Mouse (Mus musculus) heart, embryonic 12.5 days (tissue): Measurements from ENCODE around the gene Ubtf. TPM values are rescaled to one million over a fixed set of nuclear protein-coding genes. Genes with fewer than 3 reads are reported as not detected.
"Not testable (repeated sequence)": the region's sequence is repeated elsewhere in the genome, so short reads cannot be mapped to it uniquely, and the experiment has no call there.

Experiments
- ATAC-seq: fragments of 200-750 bp; cut with Nextera tagmentation; 2 replicates; pipeline ENCODE4 v1.8.0; 2017; ENCODE audit warnings: moderate TSS enrichment, moderate library complexity; ENCODE audit not compliant: insufficient number of reproducible peaks, low FRiP score
- H3K27ac ChIP-seq: fragments of 300-500 bp; sonication (generic); 2 replicates; pipeline ENCODE4 v1.5.1; 2016; ENCODE audit warnings: mild to moderate bottlenecking, moderate library complexity; ENCODE audit not compliant: poor library complexity, severe bottlenecking
- H3K27me3 ChIP-seq: fragments of 300-500 bp; sonication (generic); replicated peaks from 2 replicates; pipeline ENCODE4 v1.6.1; 2016; ENCODE audit warnings: mild to moderate bottlenecking, moderate library complexity
- H3K36me3 ChIP-seq: fragments of 300-500 bp; sonication (generic); 2 replicates; pipeline ENCODE4 v1.6.1; 2016; ENCODE audit warnings: mild to moderate bottlenecking, moderate library complexity
- H3K4me1 ChIP-seq: fragments of 300-500 bp; sonication (generic); replicated peaks from 2 replicates; pipeline ENCODE4 v1.6.1; 2016; ENCODE audit warnings: mild to moderate bottlenecking
- H3K4me2 ChIP-seq: fragments of 300-500 bp; sonication (generic); 2 replicates; pipeline ENCODE4 v1.6.1; 2016; ENCODE audit warnings: mild to moderate bottlenecking, moderate library complexity
- H3K4me3 ChIP-seq: fragments of 300-500 bp; sonication (generic); 2 replicates; pipeline ENCODE4 v1.5.1; 2016; ENCODE audit warnings: mild to moderate bottlenecking
- H3K9ac ChIP-seq: fragments of 300-500 bp; sonication (generic); 2 replicates; pipeline ENCODE4 v1.6.1; 2016; ENCODE audit warnings: mild to moderate bottlenecking, moderate library complexity
- H3K9me3 ChIP-seq: fragments of 300-500 bp; sonication (generic); replicated peaks from 2 replicates; pipeline ENCODE4 v1.6.1; 2016; ENCODE audit warnings: mild to moderate bottlenecking, moderate library complexity
- WGBS: fragments of 180-500 bp; shearing (Covaris S2); methylation state at CpG from one replicate; pipeline ENCODE4 v1.1.7; 2016; 5-methylcytosine and 5-hydroxymethylcytosine counted together
- polyA plus RNA-seq: library from polyadenylated mRNA; unstranded; fragments of >200 nt; fragmentation: Nextera tagmentation; extraction: Ambion mirVana; gene quantifications from 2 replicates; pipeline ENCODE4 v1.2.1, GENCODE M21; 2016

Ubtf gene
- polyA plus RNA-seq, result 65.4 and 68.6 TPM in 2 replicates

- WGBS, result under 1% methylated on average over 25 of the region's 25 CpGs
- H3K4me1 ChIP-seq, result peaks cover 21% of the 10 kb centered on the region
- no peaks in the 10 kb centered on the region; the same call in 1 of the 2 replicates for H3K27me3 ChIP-seq
- H3K9me3 ChIP-seq, result no peaks in the 10 kb centered on the region
- peak within 1 kb of the TSS; percentile 98 for H3K9ac ChIP-seq
- ATAC-seq, result peak; percentile 6; the same call in 1 of the 2 replicates
- H3K27ac ChIP-seq, result peak within 1 kb of the TSS; percentile 99
- peaks cover 11% of the 10 kb centered on the region for H3K36me3 ChIP-seq
- peak within 1 kb of the TSS; percentile 91 for H3K4me3 ChIP-seq
- H3K4me2 ChIP-seq, result peak within 1 kb of the TSS; percentile 89
Observed at GRCm38 (mm10) chr11:102319410-102319792, at the start of gene Ubtf. Gene Ubtf, minus strand, starts transcription at chr11:102319742.

GRCm38 (mm10) chr11:102369263-102369662, 49.7 kb upstream of the Ubtf start:
- Histone ChIP-seq H3K4me3 (no peak overlapping the region), H3K27me3 (peaks cover 30% of the 10 kb centered on the region), H3K4me2 (no peak overlapping the region), H3K9me3 (no peaks in the 10 kb centered on the region), H3K4me1 (peaks cover 6% of the 10 kb centered on the region; the same call in 1 of the 2 replicates), H3K9ac (no peak overlapping the region), H3K36me3 (no peaks in the 10 kb centered on the region), H3K27ac (0 out of 2 replicates have a peak overlapping the region, but pooled peaks have one; percentile 8)
- 79% methylated on average over 4 of the region's 4 CpGs for WGBS
- ATAC-seq, result no peak

GRCm38 (mm10) chr11:102368347-102368746, 48.8 kb upstream of the Ubtf start:
- peaks cover 6% of the 10 kb centered on the region; the same call in 1 of the 2 replicates for H3K4me1 ChIP-seq
- WGBS, result 66% methylated on average over 5 of the region's 5 CpGs
- no peak overlapping the region for H3K4me2 ChIP-seq
- no peak overlapping the region for H3K27ac ChIP-seq
- H3K9ac ChIP-seq, result no peak overlapping the region
- no peaks in the 10 kb centered on the region for H3K9me3 ChIP-seq
- no peak overlapping the region for H3K4me3 ChIP-seq
- peaks cover 24% of the 10 kb centered on the region; the same call in 1 of the 2 replicates for H3K27me3 ChIP-seq
- no peaks in the 10 kb centered on the region for H3K36me3 ChIP-seq
- ATAC-seq, result no peak

- ATAC-seq, result no peak
- Histone ChIP-seq H3K27me3 (peaks cover 17% of the 10 kb centered on the region; the same call in 1 of the 2 replicates), H3K9ac (no peak overlapping the region), H3K36me3 (no peaks in the 10 kb centered on the region), H3K9me3 (no peaks in the 10 kb centered on the region), H3K4me2 (no peak overlapping the region), H3K4me1 (peaks cover 6% of the 10 kb centered on the region; the same call in 1 of the 2 replicates), H3K4me3 (no peak overlapping the region), H3K27ac (no peak overlapping the region)
- WGBS, result 73% methylated on average over 9 of the region's 9 CpGs
Observed at GRCm38 (mm10) chr11:102367504-102368280, 48.1 kb upstream of the Ubtf start.

- H3K27ac ChIP-seq, result peak within 1 kb of the TSS; percentile 73; the same call in 1 of the 2 replicates
- H3K36me3 ChIP-seq, H3K4me3 ChIP-seq, H3K4me2 ChIP-seq, H3K9me3 ChIP-seq, H3K4me1 ChIP-seq, ATAC-seq: not testable (repeated sequence)
- 0 out of 2 replicates have a peak within 1 kb of the TSS, but pooled peaks have one; percentile 6 for H3K9ac ChIP-seq
- peaks cover 18% of the 10 kb centered on the region; the same call in 1 of the 2 replicates for H3K27me3 ChIP-seq
- whole genome bisulfite sequencing, result 82% methylated on average over 8 of the region's 8 CpGs
Observed at GRCm38 (mm10) chr11:102366103-102366502, 46.6 kb upstream of the Ubtf start, which contains the start of gene Slc4a1. Gene Slc4a1, minus strand, starts transcription at chr11:102366203.

- Histone ChIP-seq H3K36me3 (no peaks in the 10 kb centered on the region), H3K4me3 (no peak overlapping the region), H3K4me2 (no peak overlapping the region; the same call in 1 of the 2 replicates), H3K27ac (peak overlapping the region; percentile 73; the same call in 1 of the 2 replicates), H3K4me1 (peaks cover 6% of the 10 kb centered on the region; the same call in 1 of the 2 replicates), H3K27me3 (peaks cover 22% of the 10 kb centered on the region; the same call in 1 of the 2 replicates), H3K9ac (0 out of 2 replicates have a peak overlapping the region, but pooled peaks have one; percentile 6), H3K9me3 (no peaks in the 10 kb centered on the region)
- peak; percentile 27; the same call in 1 of the 2 replicates for ATAC-seq
- 38% methylated on average over 4 of the region's 4 CpGs for WGBS
Observed at GRCm38 (mm10) chr11:102365699-102366098, 46.2 kb upstream of the Ubtf start.

GRCm38 (mm10) chr11:102364570-102365371, 45.2 kb upstream of the Ubtf start:
- WGBS, result 67% methylated on average over 14 of the region's 14 CpGs
- ATAC-seq, result peak; percentile 85

GRCm38 (mm10) chr11:102363623-102364022, 44.1 kb upstream of the Ubtf start:
- 9% methylated on average over 2 of the region's 2 CpGs for WGBS
- H3K4me3 ChIP-seq, result peak overlapping the region; percentile 28

More at GRCm38 (mm10) chr11:102364570-102365371, 45.2 kb upstream of the Ubtf start:
- no peaks in the 10 kb centered on the region for H3K9me3 ChIP-seq
- H3K4me1 ChIP-seq, result peaks cover 3% of the 10 kb centered on the region; the same call in 1 of the 2 replicates
- H3K4me3 ChIP-seq, result peak overlapping the region; percentile 28
- H3K36me3 ChIP-seq, result no peaks in the 10 kb centered on the region
- peaks cover 30% of the 10 kb centered on the region; the same call in 1 of the 2 replicates for H3K27me3 ChIP-seq
- H3K27ac ChIP-seq, result peak overlapping the region; percentile 59
- no peak overlapping the region for H3K4me2 ChIP-seq
- H3K9ac ChIP-seq, result no peak overlapping the region; the same call in 1 of the 2 replicates

GRCm38 (mm10) chr11:102361776-102362495, 42.4 kb upstream of the Ubtf start:
- Histone ChIP-seq H3K27me3 (peaks cover 49% of the 10 kb centered on the region), H3K9ac (no peak overlapping the region), H3K36me3 (no peaks in the 10 kb centered on the region), H3K4me2 (peak overlapping the region; percentile 44), H3K4me1 (no peaks in the 10 kb centered on the region), H3K4me3 (peak overlapping the region; percentile 26), H3K27ac (peak overlapping the region; percentile 45; the same call in 1 of the 2 replicates), H3K9me3 (no peaks in the 10 kb centered on the region)
- 77% methylated on average over 8 of the region's 8 CpGs for WGBS
- no peak for ATAC-seq

More at GRCm38 (mm10) chr11:102363623-102364022, 44.1 kb upstream of the Ubtf start:
- Histone ChIP-seq H3K4me1 (no peaks in the 10 kb centered on the region), H3K27me3 (peaks cover 32% of the 10 kb centered on the region; the same call in 1 of the 2 replicates), H3K9ac (no peak overlapping the region), H3K9me3 (no peaks in the 10 kb centered on the region), H3K27ac (peak overlapping the region; percentile 59), H3K36me3 (no peaks in the 10 kb centered on the region), H3K4me2 (no peak overlapping the region)
- ATAC-seq, result peak; percentile 82

- H3K9me3 ChIP-seq, result no peaks in the 10 kb centered on the region
- no peak for ATAC-seq
- peaks cover 66% of the 10 kb centered on the region for H3K27me3 ChIP-seq
- WGBS, result 66% methylated on average over 10 of the region's 10 CpGs
- H3K4me3 ChIP-seq, result peak overlapping the region; percentile 8
- no peak overlapping the region for H3K27ac ChIP-seq
- H3K9ac ChIP-seq, result no peak overlapping the region
- no peaks in the 10 kb centered on the region for H3K36me3 ChIP-seq
- H3K4me1 ChIP-seq, result no peaks in the 10 kb centered on the region
- peak overlapping the region; percentile 44 for H3K4me2 ChIP-seq
Observed at GRCm38 (mm10) chr11:102358365-102358764, 38.8 kb upstream of the Ubtf start.
